Mouse (Mus musculus): Measurements from ENCODE around the gene Dnah12. TPM values are rescaled to one million over a fixed set of nuclear protein-coding genes. Genes with fewer than 3 reads are reported as not detected.
"Not testable (repeated sequence)": the region's sequence is repeated elsewhere in the genome, so short reads cannot be mapped to it uniquely, and the experiment has no call there.

Gene Dnah12
- total RNA-seq (2021) = not detected
- long read RNA-seq, experiment 1 = 0 reads
- long read RNA-seq, experiment 2 = 0 reads

DNA sequence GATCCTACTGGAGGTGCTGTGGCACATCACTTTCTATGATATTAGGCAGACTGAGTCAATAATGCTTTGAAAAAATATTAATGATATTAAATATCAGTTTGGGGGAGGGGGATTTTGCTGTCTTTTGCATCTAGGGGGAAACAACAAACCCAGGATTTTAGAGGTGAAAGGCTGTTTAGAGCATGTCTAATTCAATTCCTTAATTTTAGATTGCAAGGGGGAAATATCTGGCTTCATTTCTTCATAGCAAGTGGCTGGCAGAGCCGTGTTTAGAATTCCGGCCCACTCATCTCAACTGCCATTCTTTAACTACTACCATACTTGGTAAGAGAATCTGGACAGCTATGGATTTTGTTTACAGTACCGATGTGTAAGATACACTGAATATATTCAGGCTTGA, at the start of gene Dnah12:
TSS of gene Dnah12 (plus strand) at position 301 of the 400 bp plus-strand sequence.
- no peak for DNase-seq

- no peak for DNase-seq
Observed at GRCm38 (mm10) chr14:26645989-26646650, 47.0 kb upstream of the Dnah12 start.

- DNase-seq = no peak
Observed at GRCm38 (mm10) chr14:26647811-26648210, 45.3 kb upstream of the Dnah12 start.

DNA sequence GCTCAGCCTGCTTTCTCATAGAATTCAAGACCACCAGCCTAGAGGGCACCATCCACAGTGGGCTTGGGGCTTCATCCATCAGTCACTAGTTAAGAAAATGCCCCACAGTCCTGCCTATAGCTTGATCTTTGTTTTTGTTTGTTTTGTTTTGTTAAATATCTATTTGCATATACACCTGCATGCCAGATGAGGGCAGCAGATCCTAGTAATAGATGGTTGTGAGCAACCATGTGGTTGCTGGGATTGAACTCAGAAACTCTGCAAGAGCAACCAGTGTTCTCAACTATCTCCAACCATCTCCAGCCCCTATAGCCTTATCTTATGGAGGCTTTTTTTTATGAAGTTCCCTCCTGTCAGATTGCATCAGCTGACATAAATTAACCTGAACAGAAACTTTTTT, 41.2 kb upstream of the Dnah12 start:
- DNase-seq = no peak

DNA sequence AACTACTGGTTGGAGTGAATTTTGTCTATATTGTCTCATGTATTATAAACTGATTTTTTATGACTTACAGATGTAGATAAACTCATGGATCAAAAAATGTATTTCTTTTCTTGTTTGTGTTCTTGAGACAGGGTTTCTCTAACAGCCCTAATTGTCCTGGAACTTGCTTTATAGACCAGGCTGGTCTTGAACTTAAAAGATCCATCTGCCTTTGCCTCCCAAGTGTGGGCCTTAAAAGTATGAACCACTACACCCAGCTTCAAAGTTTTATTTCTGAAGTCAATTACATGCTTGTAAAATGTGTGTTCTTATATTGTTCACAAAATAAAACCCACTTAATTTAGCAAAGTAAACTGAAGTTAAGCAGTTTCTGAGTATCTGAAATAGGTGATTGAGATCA, 34.9 kb upstream of the Dnah12 start:
- no peak for DNase-seq

DNA sequence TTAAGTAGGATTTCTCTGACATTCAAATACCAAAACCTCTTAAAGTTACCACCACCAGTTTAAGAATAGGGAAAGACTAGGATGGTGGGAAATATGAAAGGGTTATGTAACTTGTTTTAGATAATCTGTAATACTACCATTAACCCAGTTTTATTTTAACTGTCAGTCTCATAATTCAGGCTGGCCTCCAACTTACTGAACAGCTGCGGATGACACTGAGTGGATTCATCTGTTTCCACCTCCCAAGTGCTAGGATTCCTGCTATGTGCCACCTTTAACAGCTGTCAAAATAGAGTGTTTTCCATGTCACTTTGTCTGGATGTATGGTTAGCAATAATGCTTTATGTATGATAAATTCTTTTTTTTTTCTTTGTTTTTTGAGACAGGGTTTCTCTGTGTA, 32.8 kb upstream of the Dnah12 start:
- DNase-seq = no peak

DNA sequence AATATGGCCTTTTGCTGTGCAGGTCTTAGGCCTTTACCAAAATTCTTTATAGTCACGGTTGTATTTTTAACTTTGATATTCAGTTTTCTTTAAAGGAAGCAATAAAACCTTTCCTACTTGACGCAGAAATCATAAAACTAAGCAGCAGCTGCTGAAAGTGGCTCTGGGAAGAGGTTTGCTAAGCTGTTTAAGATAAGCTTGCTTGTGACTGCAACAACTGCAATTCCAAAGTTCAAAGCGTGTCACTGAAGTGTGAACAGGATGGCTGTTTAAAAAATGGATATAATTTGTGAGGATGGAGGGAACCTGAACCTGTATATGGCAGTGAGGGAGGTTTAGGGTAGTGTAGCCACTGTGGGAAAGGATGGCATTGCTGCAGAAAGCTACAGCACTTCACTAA, 31.1 kb upstream of the Dnah12 start:
- no peak for DNase-seq

- no peak for DNase-seq
Observed at GRCm38 (mm10) chr14:26662488-26662887, 30.6 kb upstream of the Dnah12 start.

GRCm38 (mm10) chr14:26663851-26664250, 29.2 kb upstream of the Dnah12 start:
- DNase-seq = no peak

GRCm38 (mm10) chr14:26667991-26668370, 25.1 kb upstream of the Dnah12 start:
- DNase-seq = no peak

GRCm38 (mm10) chr14:26668371-26669291, 24.4 kb upstream of the Dnah12 start:
- peak; percentile 20 for DNase-seq

DNA sequence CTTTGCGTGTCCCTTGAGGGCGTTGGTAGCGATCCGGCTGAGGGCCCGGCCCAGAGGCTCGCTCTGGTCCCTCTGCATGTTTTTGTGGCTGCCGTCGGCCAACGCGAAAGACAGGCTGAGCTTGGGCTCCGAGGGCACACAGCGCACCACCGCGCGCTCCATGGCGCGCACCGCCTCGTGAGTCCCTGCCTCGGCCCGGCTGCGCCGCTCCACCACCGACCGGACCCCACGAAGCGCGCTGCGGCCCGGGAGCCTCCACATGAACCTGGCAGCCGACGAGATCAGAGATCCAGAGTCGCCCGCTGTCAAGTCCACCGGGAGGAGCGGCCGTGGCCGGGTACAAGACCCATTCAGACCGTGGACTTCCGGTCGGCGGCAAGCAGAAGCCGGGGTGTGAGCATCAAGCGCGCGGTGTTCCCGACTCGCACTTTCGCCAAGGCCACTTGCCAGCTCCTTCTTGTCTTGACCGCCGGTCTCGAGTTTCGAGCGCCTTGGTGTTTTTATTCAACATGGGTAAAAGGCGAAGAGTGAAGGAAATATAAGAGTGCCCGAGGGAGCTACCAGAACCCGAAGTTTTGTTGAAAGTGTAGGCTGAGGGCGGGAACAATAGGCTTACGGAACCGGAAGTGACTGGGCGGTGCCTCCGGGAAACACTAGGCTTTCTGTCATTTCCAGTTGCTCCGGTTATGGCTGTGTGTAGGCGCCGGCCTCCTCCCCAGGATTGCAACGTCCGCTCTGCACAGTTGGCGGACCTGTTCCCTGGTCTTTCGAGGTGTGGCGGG, 23.6 kb upstream of the Dnah12 start, which contains the start of gene Pde12:
TSS of gene Pde12 (minus strand) at position 592 of the 782 bp plus-strand sequence.
- DNase-seq = peak; percentile 81

GRCm38 (mm10) chr14:26670964-26671363, 22.1 kb upstream of the Dnah12 start:
- no peak for DNase-seq

GRCm38 (mm10) chr14:26671870-26672615, 21.0 kb upstream of the Dnah12 start:
- not testable (repeated sequence) for DNase-seq

- not testable (repeated sequence) for DNase-seq
Observed at GRCm38 (mm10) chr14:26674476-26675169, 18.5 kb upstream of the Dnah12 start.

DNA sequence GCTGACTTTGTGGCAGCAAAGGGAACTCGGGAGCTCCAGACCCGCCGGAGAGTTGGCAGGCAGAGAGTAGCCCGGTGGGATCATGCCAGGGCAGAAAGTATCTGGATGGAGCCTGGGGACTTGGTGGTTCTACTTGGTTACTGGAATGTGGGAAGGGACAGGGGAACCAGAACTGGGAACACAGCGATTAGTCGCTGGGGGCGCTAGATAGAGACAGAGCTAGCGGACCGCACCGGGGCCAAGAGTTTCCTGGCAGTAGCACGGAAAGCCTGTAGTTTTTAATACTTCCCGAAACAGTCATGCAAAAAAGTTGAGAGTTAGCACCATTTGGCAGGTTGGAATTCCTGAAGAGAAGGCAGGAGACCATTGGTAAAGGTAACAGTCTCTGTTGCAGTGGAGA, 17.7 kb upstream of the Dnah12 start:
- DNase-seq = peak; percentile 9

- DNase-seq = no peak
Observed at GRCm38 (mm10) chr14:26675791-26676190, 17.3 kb upstream of the Dnah12 start.

DNA sequence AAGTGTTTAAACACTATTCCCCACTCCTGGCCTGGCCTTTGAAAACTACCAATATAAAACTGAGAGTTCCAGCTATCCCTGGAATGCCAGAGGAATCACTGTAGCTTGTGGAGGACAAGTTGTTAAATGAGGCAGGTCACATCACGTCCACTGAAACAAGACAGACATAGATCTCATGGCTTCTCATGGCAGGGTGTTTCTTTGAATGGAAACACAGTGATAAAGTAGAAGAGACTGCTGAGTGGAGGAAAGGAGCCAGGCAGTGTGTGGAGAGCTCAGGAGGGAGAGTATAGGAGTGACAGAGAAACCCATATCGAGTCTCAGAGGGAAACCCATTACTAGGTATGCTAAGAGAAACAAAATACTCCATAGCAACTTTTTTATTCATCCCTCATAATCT, 2.3 kb upstream of the Dnah12 start:
- no peak for DNase-seq

GRCm38 (mm10) chr14:26691363-26691762, 1.7 kb upstream of the Dnah12 start:
- no peak for DNase-seq

GRCm38 (mm10) chr14:26697912-26698311, 4.8 kb downstream of the Dnah12 start:
- DNase-seq = no peak

GRCm38 (mm10) chr14:26705246-26705645, 12.2 kb downstream of the Dnah12 start:
- not testable (repeated sequence) for DNase-seq

All from gastrocnemius, postnatal 25 days (tissue).